Mouse (Mus musculus): ENCODE results near the gene Smarcc1. TPM values are rescaled to one million over a fixed set of nuclear protein-coding genes. Genes with fewer than 3 reads are reported as not detected.
"Not testable (repeated sequence)": the region's sequence is repeated elsewhere in the genome, so short reads cannot be mapped to it uniquely, and the experiment has no call there.

Gene Smarcc1
- polyA plus RNA-seq, 2 experiments = 13.5 to 31.4 TPM

DNA sequence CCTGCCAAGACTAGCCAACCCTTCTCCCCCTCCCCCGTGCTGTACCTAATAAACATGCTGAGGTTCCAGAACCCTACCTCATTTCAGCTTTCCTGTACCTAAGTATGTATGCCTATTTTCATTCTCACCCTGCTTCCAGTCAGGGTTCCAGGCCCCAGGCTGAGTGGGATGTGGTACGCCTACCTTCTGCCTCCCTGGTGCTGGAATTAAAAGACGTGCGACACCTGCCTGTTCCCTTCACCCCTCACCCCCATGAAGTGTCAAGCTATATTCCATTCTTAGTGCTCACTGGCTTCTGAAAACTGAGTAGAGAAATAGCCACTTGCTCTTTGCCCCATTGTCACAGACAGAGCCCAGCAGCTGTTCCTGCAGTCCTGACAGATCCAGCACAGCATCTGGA lies 3.9 kb downstream of the Smarcc1 start:
- H3K36me3 ChIP-seq (replicated peaks; ENCODE audit: control insufficient read depth, insufficient read depth, low read depth) = no peaks in the 10 kb centered on the region
- WGBS (ENCODE audit: insufficient replicate concordance) = 77% methylated on average over 4 of the region's 4 CpGs
- ATAC-seq (ENCODE audit: insufficient read depth) (no peak), DNase-seq (ENCODE audit: low read depth in 3 of 3, low spot score in 3 of 3) (no peak)
- no peaks in the 10 kb centered on the region for H3K27me3 ChIP-seq (ENCODE audit: control insufficient read depth, insufficient read depth, low read length)
- H3K4me1 ChIP-seq (replicated peaks; ENCODE audit: control insufficient read depth in 2 of 2, insufficient read depth in 2 of 2, low read length in 1 of 2) = peaks cover 10 to 12% of the 10 kb centered on the region in 2 experiments
- H3K9ac ChIP-seq (replicated peaks) = no peak overlapping the region
- no peak overlapping the region for H3K4me2 ChIP-seq (ENCODE audit: low read depth)
- no peak overlapping the region for H3K4me3 ChIP-seq (ENCODE audit: insufficient read depth in 1 of 2, low read depth in 2 of 2, low read length in 2 of 2)
- no peak overlapping the region for H3K27ac ChIP-seq
- TF ChIP-seq CTCF (IDR thresholded peaks at IDR 0.05; ENCODE audit: low read depth) (no peak), EP300 (IDR thresholded peaks at IDR 0.05; ENCODE audit: low read depth) (no peak)
- H3K9me3 ChIP-seq (ENCODE audit: control insufficient read depth, low read length) = no peaks in the 10 kb centered on the region

DNA sequence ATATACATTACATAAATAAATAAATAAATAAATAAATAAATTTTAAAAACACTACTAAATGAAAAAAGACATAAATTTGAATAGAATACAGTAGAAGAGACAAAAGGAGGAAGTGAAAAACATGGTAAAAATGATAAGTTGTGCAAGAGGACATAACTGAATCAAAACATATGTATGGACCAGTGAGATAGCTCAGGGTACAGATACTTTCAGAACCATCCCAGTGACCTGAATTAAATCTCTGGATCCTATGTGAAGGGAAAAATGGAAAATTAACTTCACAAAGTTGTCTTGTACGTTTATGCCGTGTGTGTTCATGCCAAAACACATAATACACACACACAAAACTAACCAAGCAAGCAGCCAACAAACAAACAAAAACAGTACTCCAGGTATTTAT lies 5.8 kb downstream of the Smarcc1 start:
- Histone ChIP-seq H3K9ac (replicated peaks) (no peak overlapping the region), H3K4me3 (ENCODE audit: insufficient read depth in 1 of 2, low read depth in 2 of 2, low read length in 2 of 2) (no peak overlapping the region), H3K4me2 (ENCODE audit: low read depth) (no peak overlapping the region), H3K27me3 (ENCODE audit: control insufficient read depth, insufficient read depth, low read length) (no peaks in the 10 kb centered on the region), H3K4me1 (replicated peaks; ENCODE audit: control insufficient read depth in 2 of 2, insufficient read depth in 2 of 2, low read length in 1 of 2) (peaks cover 5 to 6% of the 10 kb centered on the region in 2 experiments), H3K36me3 (replicated peaks; ENCODE audit: control insufficient read depth, insufficient read depth, low read depth) (no peaks in the 10 kb centered on the region), H3K27ac (no peak overlapping the region), H3K9me3 (ENCODE audit: control insufficient read depth, low read length) (no peaks in the 10 kb centered on the region)
- no peak for TF ChIP-seq CTCF (IDR thresholded peaks at IDR 0.05; ENCODE audit: low read depth)
- no peak for TF ChIP-seq EP300 (IDR thresholded peaks at IDR 0.05; ENCODE audit: low read depth)
- ATAC-seq (ENCODE audit: insufficient read depth) (no peak), DNase-seq (ENCODE audit: low read depth in 3 of 3, low spot score in 3 of 3) (no peak)
- WGBS (ENCODE audit: insufficient replicate concordance) = 65% methylated on average over 2 of the region's 2 CpGs

DNA sequence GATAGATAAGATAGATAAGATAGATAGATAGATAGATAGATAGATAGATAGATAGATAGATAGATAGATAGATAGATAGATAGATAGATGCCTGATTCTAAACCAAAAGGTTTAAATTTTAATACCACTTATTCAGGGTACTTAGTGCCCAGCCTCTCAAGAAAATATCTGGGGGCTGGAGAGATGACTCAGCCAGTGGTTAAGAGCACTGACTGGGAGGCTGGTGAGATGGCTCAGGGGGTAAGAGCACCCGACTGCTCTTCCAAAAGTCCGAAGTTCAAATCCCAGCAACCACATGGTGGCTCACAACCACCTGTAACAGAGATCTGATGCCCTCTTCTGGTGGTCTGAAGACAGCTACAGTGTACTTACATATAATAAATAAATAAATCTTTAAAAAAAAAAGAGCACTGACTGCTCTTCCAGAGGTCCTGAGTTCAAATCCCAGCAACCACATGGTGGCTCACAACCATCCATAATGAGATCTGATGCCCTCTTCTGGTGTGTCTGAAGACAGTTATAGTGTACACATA lies 6.6 kb downstream of the Smarcc1 start:
- H3K9ac ChIP-seq (replicated peaks); DNase-seq (ENCODE audit: low read depth in 3 of 3, low spot score in 3 of 3); H3K27ac ChIP-seq; H3K27me3 ChIP-seq (ENCODE audit: control insufficient read depth, insufficient read depth, low read length); H3K4me3 ChIP-seq (ENCODE audit: insufficient read depth in 1 of 2, low read depth in 2 of 2, low read length in 2 of 2); H3K4me2 ChIP-seq (ENCODE audit: low read depth); H3K4me1 ChIP-seq (replicated peaks; ENCODE audit: control insufficient read depth in 2 of 2, insufficient read depth in 2 of 2, low read length in 1 of 2); H3K9me3 ChIP-seq (ENCODE audit: control insufficient read depth, low read length); ATAC-seq (ENCODE audit: insufficient read depth); H3K36me3 ChIP-seq (replicated peaks; ENCODE audit: control insufficient read depth, insufficient read depth, low read depth): not testable (repeated sequence)
- WGBS (ENCODE audit: insufficient replicate concordance) = 39% methylated on average over 2 of the region's 2 CpGs

DNA sequence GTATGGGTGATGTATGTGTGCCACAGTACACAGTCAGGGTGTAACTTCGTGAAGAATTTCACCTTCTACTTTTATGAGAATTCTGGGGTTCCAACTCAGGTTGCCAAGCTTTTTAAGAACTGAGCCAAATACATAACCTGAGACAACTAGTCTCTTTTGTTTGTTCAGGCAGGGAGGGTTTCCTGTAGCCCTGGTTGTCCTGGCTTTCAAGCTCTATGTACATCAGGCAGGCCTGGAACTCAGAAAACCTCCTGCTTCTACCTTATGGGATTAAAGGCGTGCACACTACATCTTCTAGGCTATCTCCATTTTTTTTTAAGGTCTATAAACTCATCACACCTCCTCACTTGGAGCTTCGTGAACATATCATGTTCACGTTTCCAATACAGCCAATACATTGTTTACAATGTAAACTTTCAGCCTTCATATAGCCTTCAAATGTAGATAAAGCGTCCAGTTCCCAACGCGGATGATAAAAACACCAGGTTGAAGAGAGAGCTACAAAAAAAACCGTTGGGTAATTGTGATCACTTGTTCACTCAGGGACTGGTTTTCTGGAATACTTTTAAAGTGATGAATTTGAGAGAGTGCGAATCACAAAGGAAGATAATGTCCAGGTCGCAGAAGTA lies 13.5 kb downstream of the Smarcc1 start:
- peaks cover 16 to 23% of the 10 kb centered on the region in 2 experiments for H3K4me1 ChIP-seq (replicated peaks; ENCODE audit: control insufficient read depth in 2 of 2, insufficient read depth in 2 of 2, low read length in 1 of 2)
- peaks cover 6% of the 10 kb centered on the region for H3K36me3 ChIP-seq (replicated peaks; ENCODE audit: control insufficient read depth, insufficient read depth, low read depth)
- ATAC-seq (ENCODE audit: insufficient read depth) = 0 out of 2 replicates have a peak, but pooled peaks have one; percentile 1
- peak in 1 of 3 experiments; percentile 14 for DNase-seq (ENCODE audit: low read depth in 3 of 3, low spot score in 3 of 3)
- H3K9me3 ChIP-seq (ENCODE audit: control insufficient read depth, low read length) = no peaks in the 10 kb centered on the region
- peak overlapping the region; percentile 97 for H3K27ac ChIP-seq
- H3K4me2 ChIP-seq (ENCODE audit: low read depth) = peak overlapping the region; percentile 99
- TF ChIP-seq CTCF (IDR thresholded peaks at IDR 0.05; ENCODE audit: low read depth) (no peak), EP300 (IDR thresholded peaks at IDR 0.05; ENCODE audit: low read depth) (no peak)
- no peaks in the 10 kb centered on the region for H3K27me3 ChIP-seq (ENCODE audit: control insufficient read depth, insufficient read depth, low read length)
- H3K4me3 ChIP-seq (ENCODE audit: insufficient read depth in 1 of 2, low read depth in 2 of 2, low read length in 2 of 2) = peak overlapping the region; percentile 69 to 74
- 13% methylated on average over 10 of the region's 10 CpGs for whole genome bisulfite sequencing (ENCODE audit: insufficient replicate concordance)
- H3K9ac ChIP-seq (replicated peaks) = peak overlapping the region; percentile 83

DNA sequence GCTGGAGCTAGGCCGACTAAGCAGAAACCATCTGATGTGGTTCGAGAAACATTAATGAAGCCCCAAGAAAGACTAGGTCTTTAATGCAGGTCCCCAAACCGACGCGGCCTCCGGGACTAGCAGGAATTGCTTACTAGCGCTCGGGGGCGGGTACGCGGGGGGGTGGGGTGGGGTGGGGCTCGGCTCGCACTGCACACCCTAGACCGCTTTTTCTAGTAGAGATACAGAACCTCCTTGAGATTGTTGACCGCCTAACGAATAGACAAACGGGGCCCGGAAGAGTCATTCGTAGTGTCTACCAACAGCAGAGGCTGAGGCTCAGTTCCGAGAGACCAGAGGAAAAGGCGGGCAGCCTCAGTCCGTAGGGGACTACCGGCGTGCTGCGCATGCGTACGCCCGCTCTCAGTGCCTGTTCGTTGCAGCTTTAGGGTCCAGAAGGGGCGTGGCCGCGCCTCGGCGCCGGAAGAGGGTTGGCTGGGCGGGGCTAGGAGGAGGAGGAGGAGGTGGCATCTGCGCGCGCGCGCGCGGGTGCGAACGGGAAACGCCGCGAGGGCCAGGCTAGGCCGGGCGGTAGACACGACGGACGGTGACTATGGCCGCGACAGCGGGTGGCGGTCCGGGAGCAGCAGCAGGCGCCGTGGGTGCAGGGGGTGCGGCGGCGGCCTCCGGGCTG lies 14.2 kb downstream of the Smarcc1 start:
- H3K4me2 ChIP-seq (ENCODE audit: low read depth) = peak overlapping the region; percentile 99
- ATAC-seq (ENCODE audit: insufficient read depth) = peak; percentile 92
- H3K36me3 ChIP-seq (replicated peaks; ENCODE audit: control insufficient read depth, insufficient read depth, low read depth) = peaks cover 12% of the 10 kb centered on the region
- peak overlapping the region; percentile 97 for H3K27ac ChIP-seq
- H3K4me1 ChIP-seq (replicated peaks; ENCODE audit: control insufficient read depth in 2 of 2, insufficient read depth in 2 of 2, low read length in 1 of 2) = peaks cover 16 to 23% of the 10 kb centered on the region in 2 experiments
- no peaks in the 10 kb centered on the region for H3K9me3 ChIP-seq (ENCODE audit: control insufficient read depth, low read length)
- H3K27me3 ChIP-seq (ENCODE audit: control insufficient read depth, insufficient read depth, low read length) = no peaks in the 10 kb centered on the region
- peak overlapping the region; percentile 83 for H3K9ac ChIP-seq (replicated peaks)
- peak overlapping the region; percentile 74 to 83 for H3K4me3 ChIP-seq (ENCODE audit: insufficient read depth in 1 of 2, low read depth in 2 of 2, low read length in 2 of 2)
- under 1% methylated on average over 64 of the region's 64 CpGs for WGBS (ENCODE audit: insufficient replicate concordance)
- TF ChIP-seq EP300 (IDR thresholded peaks at IDR 0.05; ENCODE audit: low read depth) (no peak), CTCF (IDR thresholded peaks at IDR 0.05; ENCODE audit: low read depth) (no peak)
- DNase-seq (ENCODE audit: low read depth in 3 of 3, low spot score in 3 of 3) = peak; percentile 96 to 97 (median 97)
